Mouse (Mus musculus) brain, embryonic 14.5 days (tissue): ENCODE data around the gene Nid1. TPM values are rescaled to one million over a fixed set of nuclear protein-coding genes. Genes with fewer than 3 reads are reported as not detected.
"Not testable (repeated sequence)": the region's sequence is repeated elsewhere in the genome, so short reads cannot be mapped to it uniquely, and the experiment has no call there.

Experiments
- DNase-seq: peaks from one replicate; pipeline ENCODE4 v3.0.0-alpha.2; 2011; ENCODE audit warnings: low read depth
- CTCF ChIP-seq: fragments of 200-500 bp; IDR thresholded peaks from 2 replicates; pipeline ENCODE4 v1.5.1; 2012; ENCODE audit warnings: inconsistent platforms, mild to moderate bottlenecking, moderate library complexity, borderline replicate concordance; ENCODE audit not compliant: insufficient read depth, insufficient read length; ENCODE audit errors: extremely low read depth
- POLR2A ChIP-seq: fragments of 200-500 bp; IDR thresholded peaks from 2 replicates; pipeline ENCODE4 v1.6.1; 2012; ENCODE audit warnings: mild to moderate bottlenecking, inconsistent platforms, borderline replicate concordance; ENCODE audit not compliant: poor library complexity, insufficient read depth, insufficient read length, severe bottlenecking; ENCODE audit errors: extremely low read depth
- polyA plus RNA-seq: library from polyadenylated mRNA; depleted of rRNA; stranded (reverse); fragments of >200 nt; gene quantifications from 2 replicates; pipeline ENCODE4 v1.2.3, GENCODE M21; 2012

Gene Nid1
- polyA plus RNA-seq, 1 experiment: 73.2 TPM

DNA sequence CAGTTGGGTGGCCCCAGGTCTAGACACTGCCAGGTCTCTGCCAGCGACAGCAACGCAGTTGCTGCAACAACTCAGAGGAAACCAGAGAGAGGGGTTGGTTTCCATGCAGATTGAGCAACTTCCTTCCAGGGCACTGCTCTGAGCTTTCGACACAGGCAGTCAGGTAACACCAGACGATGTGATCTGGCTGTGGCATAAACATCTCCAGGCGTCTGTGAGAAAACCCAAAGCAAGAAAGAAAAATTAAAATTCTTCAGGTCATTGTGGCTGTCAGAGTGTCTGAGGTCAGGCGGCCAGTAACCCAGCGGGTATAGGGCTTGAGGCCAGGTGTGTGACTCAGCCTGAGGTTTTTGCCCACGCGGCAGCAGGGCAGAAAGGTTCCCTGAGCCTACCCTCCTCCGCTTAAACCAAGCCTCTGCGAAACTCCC lies 91.8 kb downstream of the Nid1 start:
- TF ChIP-seq CTCF (no peak), POLR2A (no peak)
- no peak for DNase-seq

DNA sequence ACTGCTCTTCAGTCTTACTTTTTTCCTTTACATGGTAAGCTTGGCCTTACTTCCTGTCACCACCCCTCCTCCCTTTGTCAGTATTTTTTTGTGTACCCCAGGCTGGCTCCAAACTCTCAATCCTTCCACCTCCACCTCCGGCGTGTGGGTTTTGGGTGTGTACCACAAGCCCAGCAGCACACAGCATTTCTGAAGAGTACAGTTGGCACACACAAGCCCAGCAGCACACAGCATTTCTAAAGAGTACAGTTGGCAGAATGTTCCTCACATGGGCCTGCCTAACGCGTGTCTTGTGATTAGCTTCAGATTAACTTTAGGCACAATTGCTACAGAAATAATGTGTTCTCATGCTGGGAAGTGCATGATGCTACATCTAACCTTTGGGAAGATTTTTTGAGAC lies 93.6 kb downstream of the Nid1 start:
- no peak for TF ChIP-seq CTCF
- TF ChIP-seq POLR2A: no peak

DNA sequence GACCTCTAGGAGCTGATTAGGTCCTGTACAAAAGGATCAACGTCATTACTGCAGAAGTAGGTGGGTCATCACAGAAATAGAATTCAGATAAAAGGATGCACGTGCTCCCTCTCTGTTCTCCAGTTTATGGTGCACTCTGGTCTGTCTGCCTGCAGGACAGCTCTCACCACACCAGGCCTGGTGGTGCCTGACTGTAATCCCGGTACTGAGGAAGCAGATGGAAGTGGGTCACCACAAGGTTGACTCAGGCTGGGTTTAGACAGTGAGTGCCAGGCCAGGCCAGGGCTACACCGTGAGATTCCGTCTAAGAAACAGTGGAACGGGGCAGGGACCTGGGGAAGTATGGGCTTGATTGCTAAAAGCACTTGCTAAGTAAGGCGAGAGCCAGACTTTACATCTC lies 94.6 kb downstream of the Nid1 start:
- DNase-seq: no peak
- TF ChIP-seq POLR2A (no peak), CTCF (no peak)

More for the DNA sequence above, 93.6 kb downstream of the Nid1 start:
- DNase-seq: no peak

DNA sequence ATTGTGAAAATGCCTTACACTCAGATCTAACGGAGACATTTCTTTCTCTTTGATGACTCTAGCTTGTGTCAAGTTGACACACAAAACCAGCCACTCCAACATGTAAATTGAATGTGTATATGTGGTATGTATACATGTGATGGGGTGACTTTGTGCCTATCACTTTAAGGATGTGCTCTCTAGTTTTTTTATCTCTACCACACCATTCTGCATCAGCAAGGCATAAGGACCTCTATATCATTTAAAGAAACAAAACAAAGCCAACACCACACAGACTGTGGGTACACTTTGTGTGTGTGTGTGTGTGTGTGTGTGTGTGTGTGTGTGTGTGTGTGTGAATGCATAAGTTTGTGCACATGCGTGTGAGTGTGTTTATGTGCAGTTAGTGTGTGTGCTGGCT lies 99.2 kb downstream of the Nid1 start:
- no peak for TF ChIP-seq CTCF
- DNase-seq: no peak

DNA sequence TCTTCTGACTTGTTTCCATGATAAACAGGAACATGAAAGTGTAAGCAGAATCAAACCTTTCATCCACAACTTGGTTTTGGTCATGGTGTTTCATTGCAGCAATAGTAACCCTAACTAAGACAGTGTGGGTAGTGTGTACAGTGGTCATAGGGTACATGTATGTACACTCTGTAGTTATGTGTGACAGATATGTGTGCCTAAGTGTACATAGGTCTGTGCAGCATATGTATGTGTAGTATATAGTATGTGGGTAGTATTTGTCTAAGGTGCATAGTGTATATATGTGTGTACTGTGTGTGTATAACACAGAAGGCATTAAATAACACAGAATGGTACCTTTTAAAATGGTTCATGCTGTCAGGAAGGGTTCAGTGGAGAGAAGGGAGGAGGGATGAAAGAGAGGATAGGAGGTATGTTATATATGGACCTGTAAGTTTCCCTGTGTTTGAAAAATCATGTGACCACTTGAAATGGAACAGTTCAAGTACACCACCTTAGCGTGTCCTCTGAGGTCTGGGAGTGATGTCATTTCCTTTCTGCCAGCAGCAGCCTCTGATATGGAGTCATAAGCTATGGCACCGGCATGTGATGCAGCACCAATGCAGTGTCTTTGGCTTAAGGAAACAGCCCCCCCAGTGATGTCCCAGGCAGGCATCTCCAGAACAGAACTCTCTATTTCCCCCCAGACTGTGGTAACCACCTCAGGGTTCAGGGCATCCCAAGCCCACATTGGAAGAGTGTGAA lies 100.1 kb downstream of the Nid1 start:
- no peak for TF ChIP-seq CTCF
- no peak for TF ChIP-seq POLR2A
- DNase-seq: no peak

DNA sequence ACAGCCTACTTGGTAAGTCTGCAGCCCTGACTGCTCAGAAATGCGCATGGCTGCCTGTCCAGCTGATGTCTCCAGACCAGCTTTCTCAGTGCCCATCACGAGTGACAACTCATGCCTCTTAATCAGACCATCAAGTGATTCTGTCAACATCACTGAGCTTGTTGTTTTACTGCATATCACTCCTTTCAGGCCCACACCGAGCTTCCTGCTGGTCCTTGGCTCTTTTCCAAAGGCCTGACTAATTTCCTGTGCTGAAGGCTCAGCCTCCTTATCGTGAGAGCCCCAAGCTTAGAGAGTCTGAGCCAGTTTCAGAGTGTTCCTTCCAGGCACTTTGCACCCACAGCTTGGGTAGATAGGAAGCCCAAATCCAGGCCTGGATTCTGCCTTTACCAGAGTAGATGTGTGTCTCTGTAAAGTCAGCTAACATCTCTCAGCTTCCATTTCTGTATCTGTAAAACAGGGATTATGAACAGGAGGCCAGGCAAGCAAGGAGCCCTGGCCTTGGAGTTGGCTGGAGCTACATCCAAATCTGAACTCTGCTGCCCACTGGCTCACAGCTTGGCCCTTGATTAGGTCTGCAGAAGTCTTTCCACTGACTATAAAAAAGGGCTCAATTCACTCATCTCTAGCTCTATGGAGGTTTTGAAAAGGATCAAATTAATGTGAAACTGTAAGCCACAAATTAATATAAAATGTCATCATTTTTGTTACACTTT lies 101.4 kb downstream of the Nid1 start:
- DNase-seq: peak; percentile 66

DNA sequence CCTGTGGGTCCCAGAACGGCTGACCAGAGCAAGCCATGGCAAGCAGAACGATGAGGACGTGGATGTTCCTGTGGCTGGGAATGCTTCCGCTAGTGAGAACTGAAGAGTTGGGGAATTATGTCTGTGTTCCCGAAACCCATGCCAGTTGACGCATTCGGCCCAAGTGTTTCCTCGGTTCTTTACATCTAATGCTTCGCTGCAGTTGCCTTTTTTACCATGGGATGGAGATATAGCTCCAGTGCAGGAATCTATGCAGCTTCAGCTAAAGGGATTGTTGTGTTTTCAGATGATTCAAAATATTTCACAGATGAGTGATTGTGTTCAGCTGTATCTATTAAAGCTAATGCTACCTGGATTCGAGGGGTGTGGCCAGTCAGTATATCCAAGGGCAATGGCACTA lies 105.7 kb downstream of the Nid1 start:
- not testable (repeated sequence) for DNase-seq

More for the DNA sequence above, 101.4 kb downstream of the Nid1 start:
- no peak for TF ChIP-seq POLR2A
- no peak for TF ChIP-seq CTCF

DNA sequence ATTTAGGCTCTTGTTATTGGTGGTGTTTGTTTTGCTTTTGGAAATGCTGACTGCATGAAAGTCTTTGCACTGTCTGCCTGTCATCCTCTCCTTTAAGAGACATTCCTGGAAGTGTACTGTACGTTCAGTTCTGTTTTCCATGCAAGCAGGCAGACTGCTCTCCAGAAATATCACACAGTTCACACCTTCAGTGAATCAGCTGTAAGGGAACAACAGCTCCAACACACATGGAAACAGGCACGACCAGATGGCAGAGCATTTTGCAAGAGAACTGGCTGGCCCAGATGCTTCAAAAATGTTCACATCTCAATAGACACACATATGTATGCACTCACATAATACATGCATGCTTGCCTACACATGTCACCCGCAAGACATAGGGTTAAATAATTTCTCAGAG lies 109.4 kb downstream of the Nid1 start:
- TF ChIP-seq POLR2A: no peak
- TF ChIP-seq CTCF: no peak
- peak; percentile 86 for DNase-seq

DNA sequence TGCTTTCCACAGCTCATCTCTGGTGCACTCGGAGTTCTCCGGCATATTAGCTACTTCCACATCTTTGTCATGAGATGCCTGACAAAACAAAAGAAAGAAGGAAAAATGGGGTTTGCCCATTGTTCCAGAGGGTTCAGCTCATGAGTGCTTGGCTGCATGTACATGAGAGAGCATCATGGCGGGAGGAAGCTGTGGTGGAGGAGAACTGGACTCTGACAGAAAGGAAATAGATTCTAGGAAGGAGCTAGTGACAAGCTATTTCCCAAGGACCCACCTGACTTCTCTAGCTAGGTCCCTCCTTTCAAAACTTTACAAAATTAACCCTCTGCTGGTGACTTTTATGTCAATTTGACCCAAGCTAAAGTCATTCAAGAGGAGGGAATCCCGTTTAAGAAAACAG lies 110.5 kb downstream of the Nid1 start:
- DNase-seq: no peak
- TF ChIP-seq CTCF (no peak), POLR2A (no peak)

DNA sequence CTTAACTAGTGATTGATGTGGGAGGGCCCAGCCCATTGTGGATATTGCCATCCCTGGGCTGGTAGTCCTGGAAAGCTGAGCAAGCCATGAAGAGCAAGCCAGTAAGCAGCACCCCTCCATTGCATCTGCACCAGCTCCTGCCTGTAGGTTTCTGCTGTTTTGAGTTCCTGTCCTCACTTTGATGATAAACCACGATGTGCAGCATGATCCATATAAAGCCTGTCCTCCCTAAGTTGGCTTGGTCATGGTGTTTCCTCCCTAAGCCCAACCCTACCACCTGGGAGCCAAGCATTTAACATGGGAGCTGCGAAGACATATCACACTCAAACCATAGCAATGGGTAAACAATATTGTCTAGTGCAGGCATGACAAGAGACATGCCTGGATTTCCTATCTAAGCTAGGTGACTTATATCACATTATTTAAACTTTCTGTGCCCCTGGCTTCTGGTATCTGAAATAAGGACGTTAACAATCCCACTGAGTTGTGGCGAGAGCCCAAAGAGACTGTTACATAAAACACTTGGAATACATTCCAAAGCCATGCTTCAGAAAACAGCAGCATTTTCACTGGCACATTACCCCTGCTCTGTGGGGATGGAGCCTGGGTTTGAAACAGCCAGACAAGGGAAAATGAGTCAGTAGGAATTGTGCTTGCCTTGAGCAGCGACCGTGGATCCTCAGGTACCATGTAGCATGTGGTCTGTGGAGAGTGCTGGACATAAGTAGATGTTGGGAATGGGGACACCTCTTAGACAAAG lies 111.3 kb downstream of the Nid1 start:
- TF ChIP-seq POLR2A (no peak), CTCF (no peak)
- DNase-seq: no peak

DNA sequence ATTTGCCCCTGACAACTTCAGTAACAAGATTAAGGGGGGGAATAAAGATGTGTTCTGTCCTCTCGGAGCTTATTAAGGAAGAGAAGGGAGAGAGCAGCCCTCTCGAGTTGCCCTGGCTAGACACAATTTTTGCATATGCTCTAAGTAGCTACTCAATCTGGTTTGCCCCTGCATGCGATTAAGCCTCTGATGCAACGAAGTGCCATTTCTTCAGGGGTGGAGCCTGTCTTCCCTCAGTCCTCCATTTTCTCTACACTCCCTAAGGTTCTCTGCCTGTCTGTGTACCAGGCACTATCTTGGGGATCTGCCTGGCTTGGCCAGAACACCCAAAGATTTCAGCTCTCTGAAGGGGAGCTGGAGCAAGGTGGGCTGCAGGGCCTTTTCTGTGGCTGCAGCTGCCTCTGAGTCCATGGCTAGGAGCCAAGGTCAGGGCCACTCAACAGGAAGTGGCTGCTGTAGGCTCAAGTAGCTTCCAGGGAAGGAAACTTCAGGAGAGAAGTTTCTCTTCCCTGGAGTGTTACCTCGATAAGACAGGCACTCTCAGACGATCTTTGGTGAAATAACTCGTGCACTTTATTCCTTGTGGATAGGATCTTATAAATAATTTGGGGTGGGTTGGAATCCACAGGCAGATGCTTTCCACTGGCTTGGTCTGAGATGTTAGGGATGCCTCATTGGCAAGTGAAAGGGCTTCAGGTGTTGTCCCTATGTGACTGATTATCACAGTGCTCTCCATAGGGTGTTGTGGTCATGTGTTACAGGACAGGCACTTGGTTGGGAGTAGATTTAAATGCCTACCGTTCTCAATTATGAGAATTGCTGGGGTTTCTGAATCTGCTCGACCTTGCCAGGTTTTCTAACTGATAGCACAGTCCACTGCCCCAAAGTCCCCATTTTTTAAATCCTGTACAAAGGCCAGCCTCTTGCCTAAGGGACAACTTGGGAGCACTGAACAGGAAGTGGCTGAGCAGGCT lies 112.6 kb downstream of the Nid1 start:
- TF ChIP-seq POLR2A (no peak), CTCF (no peak)
- DNase-seq: peak; percentile 23

DNA sequence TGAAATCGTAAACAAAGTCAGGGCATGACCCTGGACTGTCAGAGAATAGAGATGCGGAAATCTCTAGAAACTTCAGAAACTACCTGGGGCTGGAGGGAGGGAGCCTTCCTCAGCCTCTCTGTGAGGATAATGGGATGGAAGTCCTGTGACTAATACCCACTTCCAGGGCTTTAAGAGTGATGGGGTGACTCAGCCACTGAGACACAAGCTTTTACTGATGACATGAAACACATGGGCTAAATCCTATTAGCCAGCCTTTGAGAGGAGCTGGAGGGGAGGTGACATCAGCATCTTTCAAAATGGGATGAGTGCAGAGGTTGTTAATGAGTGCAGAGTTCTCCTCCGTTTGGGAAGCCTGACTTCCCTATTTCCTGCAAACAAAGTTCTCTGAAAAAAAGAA lies 114.7 kb downstream of the Nid1 start:
- peak; percentile 11 for DNase-seq
- TF ChIP-seq CTCF: no peak

DNA sequence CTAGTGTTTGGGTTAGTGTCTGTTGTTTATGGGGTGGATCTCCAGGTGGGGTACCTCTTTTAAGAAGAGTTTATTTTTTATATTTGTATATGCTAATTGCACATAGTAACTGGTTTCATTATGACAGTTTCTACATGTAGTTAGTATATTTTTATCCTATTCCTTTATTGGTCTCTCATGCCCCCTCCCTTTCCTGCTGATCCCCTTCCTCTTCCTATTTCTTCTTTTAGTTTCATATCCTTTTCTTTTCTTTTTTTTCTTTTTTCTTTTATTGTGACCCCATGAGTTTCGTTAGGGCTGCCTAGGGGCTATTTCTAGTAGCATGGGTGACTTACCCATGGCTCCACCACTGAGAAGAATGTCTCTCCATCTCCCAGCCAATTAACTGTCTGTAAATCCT lies 116.3 kb downstream of the Nid1 start:
- TF ChIP-seq CTCF: no peak
- no peak for TF ChIP-seq POLR2A
- DNase-seq: no peak

DNA sequence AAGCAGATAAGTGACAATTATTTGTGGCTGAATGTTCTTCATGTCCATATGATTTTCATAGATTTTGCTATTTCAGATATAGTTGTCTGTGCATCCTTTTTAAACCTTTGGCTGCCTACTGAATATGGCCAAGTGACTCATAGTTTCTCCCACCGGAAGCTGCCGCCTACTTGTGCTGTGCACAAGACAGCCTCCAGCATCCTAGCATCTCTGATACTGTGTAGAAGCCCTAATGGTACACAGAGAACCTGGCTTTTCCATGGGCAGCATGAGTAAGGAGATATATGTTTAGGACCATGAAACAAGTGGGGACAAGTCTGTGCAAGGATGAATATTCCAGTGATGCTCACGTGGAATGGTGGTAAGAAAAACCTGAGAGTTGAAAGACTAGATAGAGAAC lies 117.8 kb downstream of the Nid1 start:
- TF ChIP-seq POLR2A: no peak
- TF ChIP-seq CTCF: no peak

More for the DNA sequence above, 117.8 kb downstream of the Nid1 start:
- no peak for DNase-seq
